Mouse (Mus musculus): Measurements from ENCODE around the gene Cldn18. TPM values are rescaled to one million over a fixed set of nuclear protein-coding genes. Genes with fewer than 3 reads are reported as not detected.

The Cldn18 gene
- not detected for total RNA-seq (2021)

GRCm38 (mm10) chr9:99717134-99717533, at the start of gene Cldn18:
Cldn18 (minus strand) TSS chr9:99717267.
- DNase-seq (ENCODE audit: extremely low spot score in 1 of 2, low spot score in 1 of 2), result no peak

- peak in 1 of 2 experiments; percentile 5 for DNase-seq (ENCODE audit: extremely low spot score in 1 of 2, low spot score in 1 of 2)
These were observed 46.5 kb upstream of the Cldn18 start for GRCm38 (mm10) chr9:99763530-99763929.

GRCm38 (mm10) chr9:99750272-99750671, 33.2 kb upstream of the Cldn18 start:
- DNase-seq (ENCODE audit: extremely low spot score in 1 of 2, low spot score in 1 of 2), result no peak

- no peak for DNase-seq (ENCODE audit: extremely low spot score in 1 of 2, low spot score in 1 of 2)
These were observed 31.2 kb upstream of the Cldn18 start for GRCm38 (mm10) chr9:99748279-99748678.

- DNase-seq (ENCODE audit: extremely low spot score in 1 of 2, low spot score in 1 of 2), result no peak
These were observed 30.7 kb upstream of the Cldn18 start for GRCm38 (mm10) chr9:99747731-99748130.

- DNase-seq (ENCODE audit: extremely low spot score in 1 of 2, low spot score in 1 of 2), result no peak
These were observed 27.5 kb upstream of the Cldn18 start for GRCm38 (mm10) chr9:99744548-99744947.

GRCm38 (mm10) chr9:99729943-99730646, 13.0 kb upstream of the Cldn18 start:
- DNase-seq (ENCODE audit: extremely low spot score in 1 of 2, low spot score in 1 of 2), result peak; percentile 55 to 80

- no peak for DNase-seq (ENCODE audit: extremely low spot score in 1 of 2, low spot score in 1 of 2)
These were observed 10.8 kb upstream of the Cldn18 start for GRCm38 (mm10) chr9:99727819-99728218.

- no peak for DNase-seq (ENCODE audit: extremely low spot score in 1 of 2, low spot score in 1 of 2)
These were observed 8.2 kb upstream of the Cldn18 start for GRCm38 (mm10) chr9:99725278-99725677.

GRCm38 (mm10) chr9:99720011-99720410, 2.9 kb upstream of the Cldn18 start:
- DNase-seq (ENCODE audit: extremely low spot score in 1 of 2, low spot score in 1 of 2), result no peak

GRCm38 (mm10) chr9:99710297-99710696, 6.8 kb downstream of the Cldn18 start:
- DNase-seq (ENCODE audit: extremely low spot score in 1 of 2, low spot score in 1 of 2), result no peak

- DNase-seq (ENCODE audit: extremely low spot score in 1 of 2, low spot score in 1 of 2), result no peak
These were observed 7.3 kb downstream of the Cldn18 start for GRCm38 (mm10) chr9:99709588-99710248.

GRCm38 (mm10) chr9:99707425-99708126, 9.5 kb downstream of the Cldn18 start:
- no peak for DNase-seq (ENCODE audit: extremely low spot score in 1 of 2, low spot score in 1 of 2)

GRCm38 (mm10) chr9:99706264-99706663, 10.8 kb downstream of the Cldn18 start:
- DNase-seq (ENCODE audit: extremely low spot score in 1 of 2, low spot score in 1 of 2), result no peak

- no peak for DNase-seq (ENCODE audit: extremely low spot score in 1 of 2, low spot score in 1 of 2)
These were observed 13.4 kb downstream of the Cldn18 start for GRCm38 (mm10) chr9:99703711-99704110.

GRCm38 (mm10) chr9:99702215-99702614, 14.9 kb downstream of the Cldn18 start:
- no peak for DNase-seq (ENCODE audit: extremely low spot score in 1 of 2, low spot score in 1 of 2)

GRCm38 (mm10) chr9:99701187-99701586, 15.9 kb downstream of the Cldn18 start:
- no peak for DNase-seq (ENCODE audit: extremely low spot score in 1 of 2, low spot score in 1 of 2)

- DNase-seq (ENCODE audit: extremely low spot score in 1 of 2, low spot score in 1 of 2), result no peak
These were observed 17.2 kb downstream of the Cldn18 start for GRCm38 (mm10) chr9:99699752-99700389.

GRCm38 (mm10) chr9:99694961-99695360, 22.1 kb downstream of the Cldn18 start:
- no peak for DNase-seq (ENCODE audit: extremely low spot score in 1 of 2, low spot score in 1 of 2)

GRCm38 (mm10) chr9:99690386-99690785, 26.7 kb downstream of the Cldn18 start:
- no peak for DNase-seq (ENCODE audit: extremely low spot score in 1 of 2, low spot score in 1 of 2)

- DNase-seq (ENCODE audit: extremely low spot score in 1 of 2, low spot score in 1 of 2), result no peak
These were observed 27.3 kb downstream of the Cldn18 start for GRCm38 (mm10) chr9:99689796-99690195.

Data from layer of hippocampus, postnatal 25 days (tissue).